Mouse (Mus musculus): ENCODE results near the gene Bicd2. TPM values are rescaled to one million over a fixed set of nuclear protein-coding genes. Genes with fewer than 3 reads are reported as not detected.

Gene Bicd2
- 10 to 100 TPM; 44.5 to 45.7 TPM for total RNA-seq (2021)

- intact Hi-C loops (cut with DNase I), result loop anchor here (5.0 kb wide), 1 partner anchor 81 kb away; the partner anchor contains the start of gene Ippk
- DNase-seq (ENCODE audit: extremely low spot score in 1 of 2, low spot score in 2 of 2), result peak; percentile 98
Observed at GRCm38 (mm10) chr13:49341012-49341830, at the start of gene Bicd2. Gene Bicd2 (plus strand): TSS chr13:49341585.

GRCm38 (mm10) chr13:49291949-49292348, 49.4 kb upstream of the Bicd2 start:
- intact Hi-C loops (cut with DNase I), result no loop called here
- DNase-seq (ENCODE audit: extremely low spot score in 1 of 2, low spot score in 2 of 2), result no peak

DNA sequence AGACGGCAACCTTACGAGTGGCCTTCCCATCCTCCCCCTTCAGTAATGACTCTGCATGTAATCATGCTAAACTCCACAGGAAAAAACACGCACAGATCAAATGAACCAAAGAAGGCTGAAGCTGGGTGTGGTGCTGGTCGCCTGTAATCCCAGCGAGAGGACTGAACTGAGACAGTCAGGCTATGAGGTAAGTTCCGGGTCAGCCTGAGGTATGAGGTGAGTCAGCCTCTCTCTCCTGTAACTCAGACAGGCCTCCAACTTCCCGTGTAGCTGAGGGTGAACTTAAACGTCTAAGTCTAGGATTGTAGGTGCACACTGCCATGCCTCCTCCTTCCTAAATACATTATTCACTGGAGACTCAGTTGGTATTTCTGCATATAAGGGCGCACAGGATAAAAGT, 47.3 kb upstream of the Bicd2 start:
- intact Hi-C loops (cut with DNase I), result no loop called here
- no peak for DNase-seq (ENCODE audit: extremely low spot score in 1 of 2, low spot score in 2 of 2)

GRCm38 (mm10) chr13:49296270-49296669, 45.1 kb upstream of the Bicd2 start:
- no peak for DNase-seq (ENCODE audit: extremely low spot score in 1 of 2, low spot score in 2 of 2)
- intact Hi-C loops (cut with DNase I), result no loop called here

DNA sequence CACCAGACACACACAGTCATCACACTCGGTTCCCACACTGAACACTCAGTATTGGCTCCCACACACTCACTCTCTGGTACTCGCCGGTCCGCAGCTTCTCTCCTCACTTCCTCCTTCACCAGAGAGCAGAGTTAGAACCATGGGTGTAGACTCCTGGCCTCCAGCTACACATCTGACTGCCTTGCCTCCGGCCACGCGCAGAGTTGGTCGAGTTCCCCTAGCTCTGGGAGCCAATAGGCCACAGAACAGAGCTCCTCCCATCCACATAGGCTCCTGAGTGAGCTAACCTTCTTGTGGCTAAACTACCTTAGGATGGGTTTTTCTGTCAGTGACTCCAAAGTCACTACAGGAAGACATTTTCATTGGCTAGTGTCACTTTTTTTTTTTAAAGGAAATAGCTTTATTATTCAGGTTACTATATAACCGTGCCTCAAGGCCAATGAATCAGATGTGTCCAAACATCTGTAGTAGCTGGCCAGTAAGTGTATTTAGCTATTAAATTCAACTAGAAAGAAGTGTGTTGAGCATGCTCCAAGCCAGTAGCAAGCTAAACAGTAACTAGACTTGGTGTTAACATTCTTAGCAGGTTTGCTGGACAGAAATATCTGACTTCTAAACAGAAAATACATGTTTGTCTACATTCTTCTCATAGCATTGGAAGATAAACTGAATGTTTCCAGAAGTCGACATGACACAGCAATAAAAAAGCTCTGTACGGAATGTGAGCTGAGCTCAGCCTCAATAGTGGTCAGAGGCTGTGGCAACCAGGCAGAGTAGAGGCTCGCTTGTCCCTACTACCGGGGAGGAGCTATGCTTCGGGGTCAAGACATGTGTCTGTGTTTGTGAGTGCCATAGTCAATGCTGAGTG, 42.6 kb upstream of the Bicd2 start:
- intact Hi-C loops (cut with DNase I), result no loop called here
- no peak for DNase-seq (ENCODE audit: extremely low spot score in 1 of 2, low spot score in 2 of 2)

DNA sequence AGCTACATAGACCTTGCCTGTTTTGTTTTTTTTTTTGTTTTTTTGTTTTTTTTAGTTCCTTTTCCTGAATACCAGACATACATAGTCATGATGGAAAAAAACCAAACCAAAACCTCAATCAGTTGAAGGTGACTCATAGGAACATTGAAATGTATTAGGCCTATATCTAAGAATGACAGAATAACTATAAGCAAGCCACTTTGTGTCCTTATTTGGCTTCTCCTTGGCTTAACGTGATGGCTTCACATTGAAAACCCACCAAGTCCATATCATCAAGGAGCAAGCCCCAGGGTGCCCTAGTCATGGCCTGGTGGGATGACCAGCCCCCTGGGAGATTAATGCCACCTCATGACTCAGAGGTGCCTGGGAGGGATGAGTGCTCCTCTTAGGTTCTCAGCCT, 40.6 kb upstream of the Bicd2 start:
- DNase-seq (ENCODE audit: extremely low spot score in 1 of 2, low spot score in 2 of 2), result no peak
- intact Hi-C loops (cut with DNase I), result no loop called here

DNA sequence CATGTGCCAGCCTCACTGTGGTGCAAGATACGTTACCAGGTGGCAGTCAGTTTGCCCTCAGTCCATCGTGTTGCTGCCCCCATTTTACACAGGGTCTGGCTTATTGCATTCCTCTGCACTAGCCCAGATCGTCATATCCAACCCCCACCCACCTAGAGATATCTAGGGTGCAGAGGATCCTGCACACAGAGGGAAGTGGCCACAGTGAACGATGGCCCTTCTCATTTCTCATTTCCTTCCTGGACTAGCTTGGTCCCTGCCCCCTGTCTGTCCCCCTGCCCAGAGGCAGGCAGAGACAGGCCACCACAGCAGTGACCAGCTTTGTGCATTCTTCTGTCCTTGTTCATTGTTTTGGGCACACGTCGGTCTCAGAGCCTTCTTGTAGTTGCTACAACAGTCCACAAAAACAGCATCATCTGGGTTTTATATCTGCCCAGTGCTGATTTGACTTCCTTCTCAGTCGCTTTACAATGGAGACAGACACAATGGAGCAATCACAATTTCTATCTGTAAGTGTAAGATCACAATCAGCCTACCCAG, 34.5 kb upstream of the Bicd2 start:
- intact Hi-C loops (cut with DNase I), result no loop called here
- no peak for DNase-seq (ENCODE audit: extremely low spot score in 1 of 2, low spot score in 2 of 2)

GRCm38 (mm10) chr13:49307311-49307969, 33.9 kb upstream of the Bicd2 start:
- peak in 1 of 2 experiments; percentile 69 for DNase-seq (ENCODE audit: extremely low spot score in 1 of 2, low spot score in 2 of 2)
- intact Hi-C loops (cut with DNase I), result no loop called here

DNA sequence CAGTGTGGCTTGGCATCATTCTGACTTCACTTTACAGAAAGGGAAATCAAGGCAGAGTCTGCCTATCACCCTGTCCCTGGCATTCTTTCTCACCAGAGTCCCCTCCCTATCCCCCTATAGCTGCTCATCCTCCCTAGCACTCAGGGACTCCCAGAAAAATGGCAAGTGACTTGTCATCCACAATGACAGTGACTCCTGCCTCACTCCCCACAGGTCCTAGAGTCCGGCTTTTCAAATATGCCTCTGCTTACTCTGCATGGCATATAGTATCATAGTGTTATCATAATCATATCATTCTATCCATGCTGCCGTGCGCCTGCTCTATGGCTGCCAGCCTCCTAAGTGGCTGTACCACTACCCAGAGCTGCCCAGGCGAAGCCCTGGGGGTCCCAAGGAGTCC, 33.2 kb upstream of the Bicd2 start:
- DNase-seq (ENCODE audit: extremely low spot score in 1 of 2, low spot score in 2 of 2), result no peak

GRCm38 (mm10) chr13:49308861-49309403, 32.5 kb upstream of the Bicd2 start:
- intact Hi-C loops (cut with DNase I), result no loop called here
- DNase-seq (ENCODE audit: extremely low spot score in 1 of 2, low spot score in 2 of 2), result no peak

More for the DNA sequence above, 33.2 kb upstream of the Bicd2 start:
- intact Hi-C loops (cut with DNase I), result no loop called here

GRCm38 (mm10) chr13:49309501-49309900, 31.9 kb upstream of the Bicd2 start:
- no peak for DNase-seq (ENCODE audit: extremely low spot score in 1 of 2, low spot score in 2 of 2)
- intact Hi-C loops (cut with DNase I), result no loop called here

- no peak for DNase-seq (ENCODE audit: extremely low spot score in 1 of 2, low spot score in 2 of 2)
- intact Hi-C loops (cut with DNase I), result no loop called here
Observed at GRCm38 (mm10) chr13:49311642-49312041, 29.7 kb upstream of the Bicd2 start.

- no peak for DNase-seq (ENCODE audit: extremely low spot score in 1 of 2, low spot score in 2 of 2)
- intact Hi-C loops (cut with DNase I), result no loop called here
Observed at GRCm38 (mm10) chr13:49316386-49317162, 24.8 kb upstream of the Bicd2 start.

DNA sequence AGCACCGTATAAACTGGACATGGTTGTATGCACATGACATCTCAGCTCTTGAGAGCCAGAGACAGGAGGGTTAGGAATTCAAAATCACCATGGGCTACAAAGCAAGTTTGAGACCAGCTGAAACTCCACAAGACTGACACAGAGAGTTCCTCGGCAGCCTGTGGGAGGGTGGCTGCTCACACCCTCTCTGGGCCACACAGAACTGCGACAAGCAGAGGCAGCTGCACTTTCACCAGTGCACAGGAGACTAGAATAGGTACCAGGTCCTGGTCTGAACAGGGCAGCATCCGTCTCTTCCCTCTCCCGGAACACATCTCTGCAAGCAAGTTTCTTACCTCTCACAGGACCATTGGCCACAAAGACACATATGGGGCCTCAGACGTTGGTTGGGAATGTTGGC, 23.9 kb upstream of the Bicd2 start:
- DNase-seq (ENCODE audit: extremely low spot score in 1 of 2, low spot score in 2 of 2), result no peak
- intact Hi-C loops (cut with DNase I), result no loop called here

DNA sequence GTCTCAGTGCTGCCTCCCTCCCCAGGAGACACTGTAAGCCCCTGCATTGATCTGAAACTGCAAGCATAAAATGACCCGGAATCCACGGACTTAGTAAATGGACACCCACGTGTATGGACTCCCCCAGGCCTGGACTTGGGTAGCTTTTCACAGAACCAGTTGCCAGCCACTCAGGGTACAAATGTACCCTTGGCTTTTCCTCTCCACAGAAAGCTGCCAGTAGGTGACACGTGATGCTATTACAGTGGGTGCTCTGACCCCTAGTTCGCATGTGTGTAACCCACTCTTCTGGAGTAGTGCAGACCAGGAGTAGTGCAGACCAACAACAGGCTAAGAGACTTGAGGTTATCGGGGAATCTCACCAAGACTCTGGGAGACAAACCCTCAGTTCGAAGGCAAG, 23.5 kb upstream of the Bicd2 start:
- intact Hi-C loops (cut with DNase I), result no loop called here
- DNase-seq (ENCODE audit: extremely low spot score in 1 of 2, low spot score in 2 of 2), result no peak

GRCm38 (mm10) chr13:49320040-49320439, 21.3 kb upstream of the Bicd2 start, which contains the start of gene Fgd3:
Gene Fgd3 (minus strand): TSS chr13:49320311.
- peak; percentile 62 to 79 for DNase-seq (ENCODE audit: extremely low spot score in 1 of 2, low spot score in 2 of 2)
- intact Hi-C loops (cut with DNase I), result no loop called here

GRCm38 (mm10) chr13:49320514-49320913, 20.9 kb upstream of the Bicd2 start:
- intact Hi-C loops (cut with DNase I), result no loop called here
- DNase-seq (ENCODE audit: extremely low spot score in 1 of 2, low spot score in 2 of 2), result no peak

DNA sequence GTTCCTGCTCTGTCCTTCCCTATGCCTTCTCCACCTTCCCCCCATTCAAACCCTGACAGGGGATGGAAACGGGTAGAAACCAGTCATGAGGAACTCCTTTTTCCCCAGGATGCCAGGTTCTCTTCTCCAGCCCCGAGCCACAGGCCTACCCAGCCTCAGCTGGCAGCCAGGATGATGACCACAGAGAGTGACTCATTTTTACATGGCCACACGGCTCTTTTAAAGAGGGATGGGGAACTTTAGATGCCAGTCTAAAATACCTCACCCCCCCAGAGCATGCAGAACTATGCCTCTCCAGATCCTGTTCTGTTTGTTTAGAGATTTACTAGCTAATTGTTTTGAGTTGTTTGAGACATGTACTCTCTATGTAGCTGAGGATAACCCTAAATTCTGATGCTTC, 19.9 kb upstream of the Bicd2 start:
- intact Hi-C loops (cut with DNase I), result no loop called here
- no peak for DNase-seq (ENCODE audit: extremely low spot score in 1 of 2, low spot score in 2 of 2)
